Mouse (Mus musculus): Measurements from ENCODE around the gene Hist1h2bh.
"Not testable (repeated sequence)": the region's sequence is repeated elsewhere in the genome, so short reads cannot be mapped to it uniquely, and the experiment has no call there.

The Hist1h2bh gene

GRCm38 (mm10) chr13:23550761-23551145 lies 7.6 kb upstream of the Hist1h2bh start:
- DNase-seq = no peak

- DNase-seq = no peak
These were observed 3.5 kb upstream of the Hist1h2bh start for GRCm38 (mm10) chr13:23546694-23547093.

GRCm38 (mm10) chr13:23544787-23545120 lies 1.6 kb upstream of the Hist1h2bh start:
- not testable (repeated sequence) for DNase-seq

- peak; percentile 88 for DNase-seq
These were observed 984 bp upstream of the Hist1h2bh start, which contains the start of gene Hist1h3f for GRCm38 (mm10) chr13:23543965-23544786. Gene Hist1h3f (plus strand): TSS chr13:23544052.

GRCm38 (mm10) chr13:23542225-23542980 lies 789 bp downstream of the Hist1h2bh start:
- DNase-seq = not testable (repeated sequence)

- no peak for DNase-seq
These were observed 1.7 kb downstream of the Hist1h2bh start for GRCm38 (mm10) chr13:23541497-23541896.

- DNase-seq = not testable (repeated sequence)
These were observed 3.4 kb downstream of the Hist1h2bh start for GRCm38 (mm10) chr13:23539821-23540220.

GRCm38 (mm10) chr13:23538249-23538648 lies 4.9 kb downstream of the Hist1h2bh start:
- DNase-seq = no peak

GRCm38 (mm10) chr13:23537006-23537710 lies 6.0 kb downstream of the Hist1h2bh start:
- no peak for DNase-seq

- no peak for DNase-seq
These were observed 6.9 kb downstream of the Hist1h2bh start for GRCm38 (mm10) chr13:23536076-23536822.

GRCm38 (mm10) chr13:23535137-23536075 lies 7.8 kb downstream of the Hist1h2bh start, which contains the start of gene Hist1h3g:
Gene Hist1h3g (plus strand): TSS chr13:23535422.
- DNase-seq = peak; percentile 93

- no peak for DNase-seq
These were observed 8.6 kb downstream of the Hist1h2bh start for GRCm38 (mm10) chr13:23534368-23535131.

GRCm38 (mm10) chr13:23533560-23534367 lies 9.4 kb downstream of the Hist1h2bh start, which contains the start of gene Hist1h2af:
Gene Hist1h2af (plus strand): TSS chr13:23533906.
- peak; percentile 83 for DNase-seq

GRCm38 (mm10) chr13:23532262-23533075 lies 10.7 kb downstream of the Hist1h2bh start:
- DNase-seq = no peak

GRCm38 (mm10) chr13:23530901-23531875 lies 12.0 kb downstream of the Hist1h2bh start, which contains the start of gene Hist1h4h:
Gene Hist1h4h (plus strand): TSS chr13:23531050.
- DNase-seq = peak; percentile 98

- peak; percentile 75 for DNase-seq
These were observed 12.9 kb downstream of the Hist1h2bh start for GRCm38 (mm10) chr13:23530181-23530900.

Data from kidney, postnatal 14 days (tissue).